Mouse (Mus musculus) midbrain, embryonic 16.5 days (tissue): ENCODE data around the gene Olfml2b. TPM values are rescaled to one million over a fixed set of nuclear protein-coding genes. Genes with fewer than 3 reads are reported as not detected.

Experiments used
- ATAC-seq: fragments of 200-750 bp; cut with Nextera tagmentation; 2 replicates; pipeline ENCODE4 v1.8.0; 2017; ENCODE audit warnings: moderate TSS enrichment
- H3K27ac ChIP-seq: fragments of 300-500 bp; sonication (generic); 2 replicates; pipeline ENCODE4 v1.5.1; 2014; ENCODE audit warnings: mild to moderate bottlenecking, low read length, mixed read lengths
- H3K27me3 ChIP-seq: fragments of 300-500 bp; sonication (generic); 2 replicates; pipeline ENCODE4 v1.6.1; 2014; ENCODE audit warnings: low read depth, low read length, mixed read lengths; ENCODE audit not compliant: control insufficient read depth, insufficient read depth
- H3K36me3 ChIP-seq: fragments of 300-500 bp; sonication (generic); 2 replicates; pipeline ENCODE4 v1.6.1; 2014; ENCODE audit warnings: mild to moderate bottlenecking, low read length, moderate library complexity, mixed read lengths; ENCODE audit not compliant: control insufficient read depth, insufficient read depth
- H3K4me1 ChIP-seq: fragments of 300-500 bp; sonication (generic); 2 replicates; pipeline ENCODE4 v1.6.1; 2014; ENCODE audit warnings: mild to moderate bottlenecking, low read length, mixed read lengths; ENCODE audit not compliant: control insufficient read depth, insufficient read depth
- H3K4me2 ChIP-seq: fragments of 300-500 bp; sonication (generic); 2 replicates; pipeline ENCODE4 v1.6.1; 2014; ENCODE audit warnings: mild to moderate bottlenecking, low read length, mixed read lengths
- H3K4me3 ChIP-seq: fragments of 300-500 bp; sonication (generic); 2 replicates; pipeline ENCODE4 v1.5.1; 2014; ENCODE audit warnings: low read depth, mild to moderate bottlenecking, low read length, moderate library complexity, mixed read lengths
- H3K9ac ChIP-seq: fragments of 300-500 bp; sonication (generic); 2 replicates; pipeline ENCODE4 v1.6.1; 2014; ENCODE audit warnings: low read depth, low read length, mixed read lengths
- H3K9me3 ChIP-seq: fragments of 300-500 bp; sonication (generic); replicated peaks from 2 replicates; pipeline ENCODE4 v1.6.1; 2014; ENCODE audit warnings: mild to moderate bottlenecking, low read length, mixed read lengths; ENCODE audit not compliant: control insufficient read depth, poor library complexity, severe bottlenecking
- WGBS: fragments of 180-500 bp; shearing (Covaris S2); extraction: QIAGEN DNeasy Blood & Tissue Kit; methylation state at CpG from one replicate; pipeline ENCODE4 v1.1.7; 2014; 5-methylcytosine and 5-hydroxymethylcytosine counted together
- polyA plus RNA-seq: library from polyadenylated mRNA; unstranded; fragments of >200 nt; fragmentation: Nextera tagmentation; extraction: Ambion mirVana; gene quantifications from 2 replicates; pipeline ENCODE4 v1.2.1, GENCODE M21; 2015

The Olfml2b gene
- polyA plus RNA-seq, 1 experiment from 2014 or later: 4.2 TPM

DNA sequence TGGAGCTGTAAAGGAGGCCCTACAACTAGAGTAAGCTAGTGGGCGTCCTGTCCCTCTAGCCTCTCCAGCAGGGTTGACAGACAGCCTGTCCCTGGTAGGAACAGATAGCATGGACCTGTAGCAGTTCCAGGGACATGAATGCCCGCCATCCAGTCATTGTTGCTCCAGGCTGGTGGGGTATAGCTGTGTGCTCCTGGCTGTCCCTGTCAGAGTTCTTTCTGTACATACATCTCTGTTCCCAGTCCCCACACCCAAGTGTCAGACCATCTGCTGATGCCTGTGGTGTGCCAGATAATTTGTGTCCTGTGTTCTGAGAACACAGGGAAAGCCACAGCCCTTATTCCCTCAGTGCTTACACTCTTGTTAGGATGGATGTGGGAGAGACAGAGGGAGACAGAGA lies 35.3 kb downstream of the Olfml2b start:
- WGBS: 79% methylated on average over 2 of the region's 2 CpGs
- H3K4me2 ChIP-seq: no peak overlapping the region
- H3K4me1 ChIP-seq: no peaks in the 10 kb centered on the region
- peaks cover 4% of the 10 kb centered on the region; the same call in 1 of the 2 replicates for H3K36me3 ChIP-seq
- H3K4me3 ChIP-seq: no peak overlapping the region
- H3K27ac ChIP-seq: no peak overlapping the region
- H3K9ac ChIP-seq: no peak overlapping the region
- H3K27me3 ChIP-seq: no peaks in the 10 kb centered on the region
- no peak for ATAC-seq
- H3K9me3 ChIP-seq: no peaks in the 10 kb centered on the region

DNA sequence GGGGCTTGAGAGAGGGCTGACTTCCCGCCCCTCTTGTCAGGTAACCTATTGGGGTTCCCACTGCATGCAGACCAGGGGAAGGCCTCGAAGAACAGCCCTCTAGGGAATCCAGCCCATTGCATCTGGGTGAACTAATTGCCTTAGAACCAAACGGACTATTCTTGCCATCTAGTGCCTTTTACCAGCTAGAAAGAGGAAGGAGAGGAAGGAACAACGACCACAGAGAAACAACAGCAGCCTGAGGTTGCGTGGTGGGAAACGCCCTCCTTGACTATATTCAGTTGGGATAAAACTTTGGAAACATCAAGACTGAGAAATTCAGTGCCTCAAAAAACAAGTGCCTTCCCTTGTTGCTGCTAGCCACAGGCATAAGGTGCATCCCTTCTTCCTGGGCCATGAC lies 39.5 kb downstream of the Olfml2b start:
- H3K9me3 ChIP-seq: no peaks in the 10 kb centered on the region
- no peaks in the 10 kb centered on the region for H3K4me1 ChIP-seq
- WGBS: 89% methylated on average over 6 of the region's 6 CpGs
- H3K4me2 ChIP-seq: no peak overlapping the region
- H3K9ac ChIP-seq: no peak overlapping the region
- H3K4me3 ChIP-seq: no peak overlapping the region
- H3K36me3 ChIP-seq: peaks cover 4% of the 10 kb centered on the region; the same call in 1 of the 2 replicates
- ATAC-seq: no peak
- no peak overlapping the region for H3K27ac ChIP-seq
- no peaks in the 10 kb centered on the region for H3K27me3 ChIP-seq

- Histone ChIP-seq H3K27ac (no peak overlapping the region), H3K4me1 (no peaks in the 10 kb centered on the region), H3K36me3 (no peaks in the 10 kb centered on the region), H3K9ac (no peak overlapping the region), H3K27me3 (no peaks in the 10 kb centered on the region), H3K9me3 (no peaks in the 10 kb centered on the region), H3K4me2 (no peak overlapping the region), H3K4me3 (no peak overlapping the region)
- 95% methylated on average over 8 of the region's 8 CpGs for whole genome bisulfite sequencing
- no peak for ATAC-seq
These were observed 45.4 kb downstream of the Olfml2b start for GRCm38 (mm10) chr1:170689773-170690172.

GRCm38 (mm10) chr1:170691301-170691700 lies 47.0 kb downstream of the Olfml2b start:
- H3K27me3 ChIP-seq: no peaks in the 10 kb centered on the region
- H3K4me2 ChIP-seq: no peak overlapping the region
- no peaks in the 10 kb centered on the region for H3K4me1 ChIP-seq
- H3K9ac ChIP-seq: no peak overlapping the region
- WGBS: 94% methylated on average over 5 of the region's 5 CpGs
- no peaks in the 10 kb centered on the region for H3K36me3 ChIP-seq
- no peaks in the 10 kb centered on the region for H3K9me3 ChIP-seq
- H3K4me3 ChIP-seq: no peak overlapping the region
- ATAC-seq: no peak
- no peak overlapping the region for H3K27ac ChIP-seq

- no peak overlapping the region for H3K4me3 ChIP-seq
- no peaks in the 10 kb centered on the region for H3K27me3 ChIP-seq
- H3K9me3 ChIP-seq: no peaks in the 10 kb centered on the region
- H3K27ac ChIP-seq: no peak overlapping the region
- 65% methylated on average over 5 of the region's 5 CpGs for WGBS
- no peaks in the 10 kb centered on the region for H3K4me1 ChIP-seq
- H3K9ac ChIP-seq: no peak overlapping the region
- no peak for ATAC-seq
- H3K4me2 ChIP-seq: no peak overlapping the region
- no peaks in the 10 kb centered on the region for H3K36me3 ChIP-seq
These were observed 50.5 kb downstream of the Olfml2b start for GRCm38 (mm10) chr1:170694821-170695291.

DNA sequence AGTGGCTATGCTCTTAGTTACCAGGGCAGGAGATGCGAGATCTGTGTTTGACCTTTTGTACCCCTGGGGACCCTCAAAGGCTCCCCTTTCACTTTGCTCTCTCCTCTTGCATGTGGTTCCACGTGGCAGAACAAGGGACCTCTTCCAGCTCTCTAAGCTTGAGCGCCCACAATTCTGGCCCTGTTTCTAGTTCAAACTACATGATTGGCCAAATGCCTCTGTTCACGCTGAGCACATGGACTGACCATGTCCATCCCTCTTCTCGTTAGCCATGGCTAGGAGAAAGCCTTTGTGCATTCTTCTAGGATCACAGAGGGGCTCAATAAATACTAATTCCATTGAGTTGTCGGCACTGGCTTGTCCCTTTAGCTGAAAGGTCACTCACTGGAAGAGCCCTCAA lies 51.0 kb downstream of the Olfml2b start:
- Histone ChIP-seq H3K9me3 (no peaks in the 10 kb centered on the region), H3K4me2 (no peak overlapping the region), H3K27ac (no peak overlapping the region), H3K36me3 (no peaks in the 10 kb centered on the region), H3K9ac (no peak overlapping the region), H3K27me3 (no peaks in the 10 kb centered on the region), H3K4me1 (no peaks in the 10 kb centered on the region), H3K4me3 (no peak overlapping the region)
- no peak for ATAC-seq
- WGBS: 51% methylated on average over 6 of the region's 6 CpGs

- ATAC-seq: no peak
- no peak overlapping the region for H3K4me3 ChIP-seq
- H3K4me1 ChIP-seq: no peaks in the 10 kb centered on the region
- no peak overlapping the region for H3K9ac ChIP-seq
- WGBS: 95% methylated on average over 8 of the region's 8 CpGs
- H3K27ac ChIP-seq: no peak overlapping the region
- no peaks in the 10 kb centered on the region for H3K27me3 ChIP-seq
- no peak overlapping the region for H3K4me2 ChIP-seq
- H3K36me3 ChIP-seq: no peaks in the 10 kb centered on the region
- H3K9me3 ChIP-seq: no peaks in the 10 kb centered on the region
These were observed 52.7 kb downstream of the Olfml2b start for GRCm38 (mm10) chr1:170696996-170697395.

DNA sequence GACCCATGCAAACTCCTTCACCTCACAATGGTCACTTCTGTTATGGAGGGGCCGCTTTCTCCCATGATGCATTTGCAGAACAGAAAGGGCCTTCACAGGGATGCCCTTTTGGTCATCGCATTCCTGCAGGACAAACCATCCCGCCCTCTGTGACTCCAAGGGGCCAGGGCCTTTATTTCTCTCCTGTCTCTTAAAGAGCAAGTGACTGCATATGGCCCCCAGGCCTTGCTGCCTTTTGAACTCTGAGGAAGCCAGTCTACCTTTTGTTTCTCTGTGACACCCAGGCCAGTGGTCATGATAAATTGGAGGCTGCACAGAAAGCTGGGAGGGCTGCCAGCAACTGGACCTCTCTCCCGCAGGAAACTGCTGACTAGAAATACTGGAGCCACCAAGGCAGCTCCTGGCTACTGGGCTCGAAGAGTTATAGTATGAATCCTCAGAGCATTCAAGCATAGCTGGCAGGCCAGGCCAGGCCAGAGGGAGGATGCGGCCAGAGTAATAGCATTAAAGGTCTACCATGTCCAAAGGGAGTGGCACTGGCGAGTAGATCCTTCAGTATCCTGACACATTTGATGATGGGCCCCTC lies 53.5 kb downstream of the Olfml2b start:
- no peak overlapping the region for H3K9ac ChIP-seq
- WGBS: 87% methylated on average over 7 of the region's 7 CpGs
- H3K9me3 ChIP-seq: no peaks in the 10 kb centered on the region
- H3K36me3 ChIP-seq: no peaks in the 10 kb centered on the region
- H3K27ac ChIP-seq: no peak overlapping the region
- no peaks in the 10 kb centered on the region for H3K4me1 ChIP-seq
- ATAC-seq: no peak
- no peak overlapping the region for H3K4me2 ChIP-seq
- H3K4me3 ChIP-seq: no peak overlapping the region
- no peaks in the 10 kb centered on the region for H3K27me3 ChIP-seq

- H3K4me3 ChIP-seq: no peak overlapping the region
- WGBS: 81% methylated on average over 3 of the region's 3 CpGs
- no peaks in the 10 kb centered on the region for H3K27me3 ChIP-seq
- H3K36me3 ChIP-seq: no peaks in the 10 kb centered on the region
- H3K27ac ChIP-seq: no peak overlapping the region
- H3K4me1 ChIP-seq: no peaks in the 10 kb centered on the region
- H3K9me3 ChIP-seq: no peaks in the 10 kb centered on the region
- H3K9ac ChIP-seq: no peak overlapping the region
- H3K4me2 ChIP-seq: no peak overlapping the region
- no peak for ATAC-seq
These were observed 54.4 kb downstream of the Olfml2b start for GRCm38 (mm10) chr1:170698771-170699170.
